Mouse (Mus musculus) activated CD4-positive, CD25-positive, alpha-beta regulatory T cell, adult 4 months (primary cell): ENCODE data around the gene Gins1. TPM values are rescaled to one million over a fixed set of nuclear protein-coding genes. Genes with fewer than 3 reads are reported as not detected.
A peak's percentile ranks its signal among the peaks of the same experiment; 100 is the strongest.
"Not testable (repeated sequence)": the region's sequence is repeated elsewhere in the genome, so short reads cannot be mapped to it uniquely, and the experiment has no call there.

Source experiments
- ATAC-seq: one replicate; pipeline ENCODE4 v1.8.0; 2017
- polyA plus RNA-seq, 2 experiments: library from polyadenylated mRNA; unstranded; fragments of 100-300 nt; shearing (Covaris generic); gene quantifications; one replicate each; pipeline ENCODE4 v1.2.1; 2017

Gene Gins1
- 1 to 10 TPM; 8.0 to 9.6 TPM for polyA plus RNA-seq

- ATAC-seq = peak; percentile 36
These were observed at the start of gene Gins1 for GRCm38 (mm10) chr2:150904936-150905450. TSS of gene Gins1 (plus strand) at chr2:150905400.

GRCm38 (mm10) chr2:150858724-150859487, 46.3 kb upstream of the Gins1 start:
- ATAC-seq = no peak

- ATAC-seq = no peak
These were observed 45.3 kb upstream of the Gins1 start for GRCm38 (mm10) chr2:150859709-150860470.

- ATAC-seq = peak; percentile 36
These were observed 44.1 kb upstream of the Gins1 start for GRCm38 (mm10) chr2:150861128-150861527.

GRCm38 (mm10) chr2:150867021-150867420, 38.2 kb upstream of the Gins1 start:
- no peak for ATAC-seq

GRCm38 (mm10) chr2:150869446-150869845, 35.8 kb upstream of the Gins1 start:
- ATAC-seq = peak; percentile 96

- no peak for ATAC-seq
These were observed 30.7 kb upstream of the Gins1 start for GRCm38 (mm10) chr2:150874508-150874907.

GRCm38 (mm10) chr2:150875226-150875625, 30.0 kb upstream of the Gins1 start:
- no peak for ATAC-seq

- ATAC-seq = no peak
These were observed 27.6 kb upstream of the Gins1 start for GRCm38 (mm10) chr2:150877561-150877960.

- no peak for ATAC-seq
These were observed 21.0 kb upstream of the Gins1 start for GRCm38 (mm10) chr2:150884075-150884778.

GRCm38 (mm10) chr2:150884779-150885110, 20.5 kb upstream of the Gins1 start:
- ATAC-seq = no peak

GRCm38 (mm10) chr2:150885814-150886213, 19.4 kb upstream of the Gins1 start:
- no peak for ATAC-seq

- ATAC-seq = no peak
These were observed 18.9 kb upstream of the Gins1 start for GRCm38 (mm10) chr2:150886315-150886714.

GRCm38 (mm10) chr2:150887370-150887769, 17.8 kb upstream of the Gins1 start:
- no peak for ATAC-seq

- ATAC-seq = no peak
These were observed 10.5 kb upstream of the Gins1 start for GRCm38 (mm10) chr2:150894617-150895267.

GRCm38 (mm10) chr2:150895691-150896252, 9.4 kb upstream of the Gins1 start:
- no peak for ATAC-seq

GRCm38 (mm10) chr2:150900341-150900740, 4.9 kb upstream of the Gins1 start:
- no peak for ATAC-seq

GRCm38 (mm10) chr2:150902347-150902746, 2.9 kb upstream of the Gins1 start:
- ATAC-seq = no peak

- ATAC-seq = peak; percentile 93
These were observed 796 bp upstream of the Gins1 start, which contains the start of gene Abhd12 for GRCm38 (mm10) chr2:150904272-150904935. TSS of gene Abhd12 (minus strand) at chr2:150904741.

GRCm38 (mm10) chr2:150908881-150909280, 3.7 kb downstream of the Gins1 start:
- ATAC-seq = not testable (repeated sequence)

- peak; percentile 85 for ATAC-seq
These were observed 4.3 kb downstream of the Gins1 start for GRCm38 (mm10) chr2:150909429-150910039.
